Mouse (Mus musculus): Measurements from ENCODE around the gene Mettl7a2. TPM values are rescaled to one million over a fixed set of nuclear protein-coding genes. Genes with fewer than 3 reads are reported as not detected.

The Mettl7a2 gene
- polyA plus RNA-seq, 1 experiment from 2014 or later, result not detected

GRCm38 (mm10) chr15:100387544-100388223, 34.7 kb downstream of the Mettl7a2 start:
- no peaks in the 10 kb centered on the region for H3K9me3 ChIP-seq
- no peak overlapping the region for H3K9ac ChIP-seq (replicated peaks)
- no peak for ATAC-seq
- no peak overlapping the region for H3K27ac ChIP-seq
- WGBS, result 96% methylated on average over 17 of the region's 17 CpGs
- no peaks in the 10 kb centered on the region for H3K36me3 ChIP-seq
- no peaks in the 10 kb centered on the region for H3K27me3 ChIP-seq
- H3K4me2 ChIP-seq (replicated peaks), result no peak overlapping the region
- no peaks in the 10 kb centered on the region for H3K4me1 ChIP-seq (replicated peaks)
- H3K4me3 ChIP-seq (replicated peaks), result no peak overlapping the region

- no peaks in the 10 kb centered on the region for H3K9me3 ChIP-seq
- peaks cover 5% of the 10 kb centered on the region for H3K36me3 ChIP-seq
- H3K9ac ChIP-seq (replicated peaks), result no peak overlapping the region
- no peak overlapping the region for H3K4me2 ChIP-seq (replicated peaks)
- ATAC-seq, result no peak
- WGBS, result 94% methylated on average over 14 of the region's 16 CpGs
- no peak overlapping the region for H3K4me3 ChIP-seq (replicated peaks)
- H3K27ac ChIP-seq, result no peak overlapping the region
- no peaks in the 10 kb centered on the region for H3K4me1 ChIP-seq (replicated peaks)
- no peaks in the 10 kb centered on the region for H3K27me3 ChIP-seq
Measured at GRCm38 (mm10) chr15:100388224-100388835, 35.3 kb downstream of the Mettl7a2 start.

- Histone ChIP-seq H3K27me3 (no peaks in the 10 kb centered on the region), H3K9me3 (no peaks in the 10 kb centered on the region), H3K9ac (replicated peaks) (no peak overlapping the region), H3K4me3 (replicated peaks) (no peak overlapping the region), H3K36me3 (peaks cover 11% of the 10 kb centered on the region), H3K27ac (no peak overlapping the region), H3K4me1 (replicated peaks) (no peaks in the 10 kb centered on the region), H3K4me2 (replicated peaks) (no peak overlapping the region)
- no peak for ATAC-seq
- 58% methylated on average over 9 of the region's 9 CpGs for WGBS
Measured at GRCm38 (mm10) chr15:100388886-100389285, 35.9 kb downstream of the Mettl7a2 start.

GRCm38 (mm10) chr15:100391066-100391465, 38.1 kb downstream of the Mettl7a2 start:
- WGBS, result 82% methylated on average over 7 of the region's 7 CpGs
- Histone ChIP-seq H3K9ac (replicated peaks) (no peak overlapping the region), H3K4me1 (replicated peaks) (no peaks in the 10 kb centered on the region), H3K36me3 (peaks cover 33% of the 10 kb centered on the region), H3K9me3 (no peaks in the 10 kb centered on the region), H3K27ac (no peak overlapping the region), H3K27me3 (no peaks in the 10 kb centered on the region), H3K4me3 (replicated peaks) (no peak overlapping the region), H3K4me2 (replicated peaks) (no peak overlapping the region)
- no peak for ATAC-seq

- Histone ChIP-seq H3K9ac (replicated peaks) (no peak overlapping the region), H3K27me3 (no peaks in the 10 kb centered on the region), H3K27ac (no peak overlapping the region), H3K4me1 (replicated peaks) (no peaks in the 10 kb centered on the region), H3K4me3 (replicated peaks) (no peak overlapping the region), H3K9me3 (no peaks in the 10 kb centered on the region), H3K4me2 (replicated peaks) (no peak overlapping the region), H3K36me3 (peaks cover 38% of the 10 kb centered on the region)
- WGBS, result 89% methylated on average over 7 of the region's 7 CpGs
- no peak for ATAC-seq
Measured at GRCm38 (mm10) chr15:100391599-100391998, 38.6 kb downstream of the Mettl7a2 start.

GRCm38 (mm10) chr15:100393016-100393415, 40.0 kb downstream of the Mettl7a2 start:
- no peak overlapping the region for H3K4me3 ChIP-seq (replicated peaks)
- no peak overlapping the region for H3K9ac ChIP-seq (replicated peaks)
- H3K4me1 ChIP-seq (replicated peaks), result no peaks in the 10 kb centered on the region
- no peak for ATAC-seq
- no peak overlapping the region for H3K4me2 ChIP-seq (replicated peaks)
- H3K27me3 ChIP-seq, result no peaks in the 10 kb centered on the region
- 88% methylated on average over 11 of the region's 11 CpGs for WGBS
- peaks cover 52% of the 10 kb centered on the region for H3K36me3 ChIP-seq
- H3K27ac ChIP-seq, result no peak overlapping the region
- H3K9me3 ChIP-seq, result no peaks in the 10 kb centered on the region

- Histone ChIP-seq H3K4me3 (replicated peaks) (no peak overlapping the region), H3K27me3 (no peaks in the 10 kb centered on the region), H3K9me3 (no peaks in the 10 kb centered on the region), H3K9ac (replicated peaks) (no peak overlapping the region), H3K27ac (no peak overlapping the region), H3K36me3 (peaks cover 78% of the 10 kb centered on the region), H3K4me2 (replicated peaks) (no peak overlapping the region), H3K4me1 (replicated peaks) (no peaks in the 10 kb centered on the region)
- 97% methylated on average over 3 of the region's 3 CpGs for WGBS
- no peak for ATAC-seq
Measured at GRCm38 (mm10) chr15:100395561-100395960, 42.6 kb downstream of the Mettl7a2 start.

GRCm38 (mm10) chr15:100400592-100401250, 47.7 kb downstream of the Mettl7a2 start:
- H3K9ac ChIP-seq (replicated peaks), result no peak overlapping the region
- H3K9me3 ChIP-seq, result no peaks in the 10 kb centered on the region
- no peak overlapping the region for H3K4me2 ChIP-seq (replicated peaks)
- no peaks in the 10 kb centered on the region for H3K4me1 ChIP-seq (replicated peaks)
- H3K36me3 ChIP-seq, result peaks cover 99% of the 10 kb centered on the region
- H3K4me3 ChIP-seq (replicated peaks), result no peak overlapping the region
- no peak for ATAC-seq
- no peaks in the 10 kb centered on the region for H3K27me3 ChIP-seq
- no peak overlapping the region for H3K27ac ChIP-seq
- WGBS, result 90% methylated on average over 16 of the region's 16 CpGs

- Histone ChIP-seq H3K9ac (replicated peaks) (no peak overlapping the region), H3K4me1 (replicated peaks) (no peaks in the 10 kb centered on the region), H3K4me3 (replicated peaks) (no peak overlapping the region), H3K4me2 (replicated peaks) (no peak overlapping the region), H3K27me3 (no peaks in the 10 kb centered on the region), H3K36me3 (peaks cover 92% of the 10 kb centered on the region), H3K27ac (no peak overlapping the region), H3K9me3 (no peaks in the 10 kb centered on the region)
- 88% methylated on average over 4 of the region's 4 CpGs for WGBS
- no peak for ATAC-seq
Measured at GRCm38 (mm10) chr15:100401811-100402210, 48.8 kb downstream of the Mettl7a2 start.

- Histone ChIP-seq H3K4me3 (replicated peaks) (no peak overlapping the region), H3K27me3 (no peaks in the 10 kb centered on the region), H3K9me3 (no peaks in the 10 kb centered on the region), H3K36me3 (peaks cover 91% of the 10 kb centered on the region), H3K9ac (replicated peaks) (no peak overlapping the region), H3K4me2 (replicated peaks) (no peak overlapping the region), H3K27ac (no peak overlapping the region), H3K4me1 (replicated peaks) (no peaks in the 10 kb centered on the region)
- WGBS, result 91% methylated on average over 14 of the region's 14 CpGs
- ATAC-seq, result no peak
Measured at GRCm38 (mm10) chr15:100402347-100402746, 49.3 kb downstream of the Mettl7a2 start.

GRCm38 (mm10) chr15:100402798-100403197, 49.8 kb downstream of the Mettl7a2 start:
- no peak for ATAC-seq
- no peaks in the 10 kb centered on the region for H3K4me1 ChIP-seq (replicated peaks)
- WGBS, result 87% methylated on average over 4 of the region's 4 CpGs
- no peak overlapping the region for H3K9ac ChIP-seq (replicated peaks)
- H3K27me3 ChIP-seq, result no peaks in the 10 kb centered on the region
- H3K4me3 ChIP-seq (replicated peaks), result no peak overlapping the region
- H3K9me3 ChIP-seq, result no peaks in the 10 kb centered on the region
- no peak overlapping the region for H3K27ac ChIP-seq
- no peak overlapping the region for H3K4me2 ChIP-seq (replicated peaks)
- H3K36me3 ChIP-seq, result peaks cover 89% of the 10 kb centered on the region

- 94% methylated on average over 16 of the region's 16 CpGs for WGBS
- no peak overlapping the region for H3K27ac ChIP-seq
- ATAC-seq, result no peak
- no peak overlapping the region for H3K9ac ChIP-seq (replicated peaks)
- H3K27me3 ChIP-seq, result no peaks in the 10 kb centered on the region
- H3K4me2 ChIP-seq (replicated peaks), result no peak overlapping the region
- H3K4me1 ChIP-seq (replicated peaks), result no peaks in the 10 kb centered on the region
- H3K36me3 ChIP-seq, result peaks cover 89% of the 10 kb centered on the region
- H3K4me3 ChIP-seq (replicated peaks), result no peak overlapping the region
- H3K9me3 ChIP-seq, result no peaks in the 10 kb centered on the region
Measured at GRCm38 (mm10) chr15:100403318-100404000, 50.5 kb downstream of the Mettl7a2 start.

Data from midbrain, embryonic 13.5 days (tissue).